Mouse (Mus musculus) 3T3-L1 (cell line): ENCODE data around the gene Phf21a.

Source experiments
- DNase-seq: peaks from one replicate; pipeline ENCODE4 v3.0.0-alpha.2; 2015; ENCODE audit warnings: low read depth, low spot score

Gene Phf21a

DNA sequence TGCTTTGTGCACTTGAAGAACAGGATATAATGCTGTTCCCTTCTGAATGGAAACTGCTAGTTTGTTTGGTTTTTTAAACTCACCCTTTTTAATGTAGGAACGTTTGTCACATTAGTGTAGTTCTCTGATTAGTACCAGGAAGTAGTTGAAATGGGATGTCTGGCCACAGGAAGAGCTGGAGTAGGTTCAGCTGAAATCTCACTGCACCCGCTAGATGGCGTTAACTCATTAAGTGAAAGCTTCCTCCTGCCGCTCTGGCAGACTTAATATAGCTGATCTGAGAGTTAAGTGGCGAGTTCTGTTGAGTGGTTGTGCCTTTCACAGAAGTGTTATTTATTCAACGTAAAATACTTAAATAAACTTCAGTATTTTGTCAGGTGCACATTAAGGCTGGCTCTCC, 203.5 kb downstream of the Phf21a start:
- DNase-seq, result peak; percentile 40

DNA sequence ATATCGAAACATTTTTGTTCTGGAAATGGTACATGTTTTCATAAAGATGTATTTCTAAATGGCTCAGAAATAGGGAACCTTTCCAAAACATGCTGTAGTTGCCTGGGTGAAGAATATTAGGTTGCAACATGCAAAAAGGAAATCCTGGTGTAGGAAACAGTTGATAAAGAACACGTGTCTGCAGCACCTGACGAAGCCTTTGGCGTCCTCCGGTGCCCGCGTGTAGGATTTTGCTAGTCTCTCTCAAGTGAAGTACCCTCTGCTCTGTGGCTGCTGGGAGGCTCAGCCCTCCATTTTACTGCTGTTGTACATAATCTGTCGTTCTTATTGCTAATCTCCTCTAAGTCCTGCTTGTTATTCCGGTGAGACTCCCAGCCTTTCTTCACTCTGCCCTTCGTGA, 207.0 kb downstream of the Phf21a start:
- peak; percentile 35 for DNase-seq

DNA sequence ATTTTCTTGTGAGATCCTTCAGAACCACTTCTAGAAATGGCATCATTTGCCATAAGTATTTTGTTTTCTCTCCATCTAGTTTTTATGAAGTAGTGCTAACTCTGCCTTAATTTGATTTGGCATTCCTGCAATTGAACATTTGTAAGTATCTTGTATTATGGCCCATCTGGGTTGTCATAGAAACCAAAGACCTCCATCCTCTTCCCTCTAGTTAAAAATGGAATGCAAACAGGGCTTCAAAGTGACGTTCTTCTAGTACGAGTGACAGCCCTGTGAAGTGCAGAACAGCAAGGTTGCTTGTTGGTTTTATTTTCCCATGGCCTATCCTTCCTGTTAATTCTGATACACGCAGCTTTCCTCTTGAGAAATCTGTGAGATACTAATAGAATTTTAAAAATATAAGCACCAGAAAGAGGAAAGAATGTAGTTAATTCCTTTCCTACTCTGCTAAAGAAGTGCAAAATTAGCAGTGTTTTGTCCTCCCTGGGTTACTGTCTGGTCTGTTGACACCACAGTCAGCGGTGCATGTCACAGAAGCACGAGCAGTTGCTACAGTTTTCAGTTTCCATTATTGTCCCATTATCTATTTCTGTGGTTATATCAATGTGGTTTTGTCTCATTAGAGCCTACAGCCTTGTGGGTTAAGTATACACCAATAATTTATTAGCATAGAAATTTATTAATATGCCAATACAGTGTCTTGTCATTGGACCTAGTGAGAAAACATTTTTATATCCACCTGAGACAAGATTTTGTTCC, 209.1 kb downstream of the Phf21a start:
- no peak for DNase-seq

DNA sequence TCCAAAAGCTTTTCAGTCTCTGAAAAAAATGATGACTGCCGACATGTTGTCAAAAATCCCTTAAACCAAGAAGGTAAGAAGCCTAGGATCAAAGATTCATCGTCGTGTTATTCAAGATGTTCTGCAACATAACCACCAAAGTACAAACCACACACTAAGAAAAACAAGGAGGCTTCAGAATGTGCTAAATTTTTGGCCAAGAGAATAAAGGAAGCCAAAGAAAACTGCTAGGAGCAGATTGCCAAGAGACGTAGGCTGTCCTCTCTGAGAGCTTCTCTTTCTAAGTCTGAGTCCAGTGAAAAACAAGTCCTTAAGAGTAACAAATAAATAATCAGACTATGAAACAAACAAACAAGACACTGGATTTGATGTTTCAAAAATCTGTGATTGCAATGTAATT, 219.6 kb downstream of the Phf21a start:
- DNase-seq, result no peak

DNA sequence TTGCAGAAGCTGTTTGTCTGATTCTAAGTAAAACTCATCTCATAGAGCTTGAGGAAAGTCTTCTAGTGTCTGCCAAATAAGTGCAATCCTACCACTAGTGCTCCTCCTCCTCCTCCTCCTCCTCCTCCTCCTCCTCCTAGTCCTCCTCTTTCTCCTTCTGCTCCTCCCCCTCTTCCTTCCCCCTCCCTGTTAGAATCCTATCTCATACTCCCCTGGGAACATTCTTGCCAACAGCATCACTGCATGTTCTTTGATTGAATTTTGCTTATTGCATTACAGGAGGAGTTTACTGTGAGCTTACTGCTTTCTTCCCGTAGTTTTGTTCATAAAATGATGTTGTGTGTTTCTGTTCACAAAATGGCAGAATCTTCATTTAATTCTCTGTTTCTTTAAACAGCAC, 221.1 kb downstream of the Phf21a start:
- no peak for DNase-seq

DNA sequence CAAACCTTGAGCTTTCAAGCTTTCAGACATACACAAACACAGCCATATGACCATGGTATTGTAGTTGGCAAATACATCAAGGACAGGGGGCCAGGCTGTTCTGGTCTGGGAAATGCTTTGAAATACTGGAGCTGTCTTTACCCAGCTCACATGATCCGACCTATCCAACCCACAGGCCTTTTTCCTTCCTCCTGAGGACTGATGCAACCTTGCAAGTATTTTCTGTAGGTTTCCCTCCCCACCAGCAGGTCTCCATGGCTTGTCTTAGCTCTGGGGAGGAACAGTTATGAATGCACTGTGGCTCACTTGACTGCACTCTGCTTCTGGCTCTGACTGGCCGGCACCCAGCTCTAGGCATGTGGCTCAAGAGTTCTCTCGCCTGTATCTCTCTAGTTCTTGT, 223.7 kb downstream of the Phf21a start:
- peak; percentile 12 for DNase-seq

DNA sequence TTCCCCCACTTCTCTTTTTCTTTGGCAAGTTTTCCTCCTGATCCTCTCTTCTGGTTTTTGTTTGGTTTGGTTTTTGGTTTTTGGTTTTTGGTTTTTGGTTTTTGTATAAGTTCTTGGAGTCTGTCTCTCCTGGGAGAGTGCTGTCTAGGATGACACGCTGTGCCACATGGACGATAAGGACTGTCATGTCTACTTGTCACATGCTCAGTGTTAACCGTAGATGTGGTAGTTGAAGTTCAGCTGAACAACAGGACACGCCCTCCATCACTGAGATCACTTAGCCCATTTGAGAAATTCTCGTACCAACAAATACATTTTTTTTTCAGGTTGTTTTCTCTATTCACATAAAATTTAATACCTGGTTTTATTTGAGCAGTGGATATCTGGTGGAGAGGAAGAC, 224.3 kb downstream of the Phf21a start:
- no peak for DNase-seq

DNA sequence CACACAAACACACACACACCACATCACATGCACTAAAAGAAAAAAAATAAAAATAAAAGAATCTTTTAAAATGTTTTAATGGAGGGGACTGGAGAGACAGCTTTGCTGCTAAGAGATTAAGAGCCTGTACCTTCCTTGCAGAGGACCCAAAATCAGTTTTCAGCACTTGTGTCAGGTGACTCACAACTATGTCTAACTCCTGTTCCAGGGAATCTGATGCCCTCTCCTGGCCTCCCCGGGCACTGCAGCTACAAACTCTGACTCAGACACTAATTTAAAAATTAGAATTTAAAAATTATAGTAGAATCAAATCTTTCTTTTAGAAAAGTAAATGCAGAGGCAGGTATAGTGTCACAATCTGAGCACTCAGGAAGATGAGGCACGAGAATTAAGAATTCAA, 229.8 kb downstream of the Phf21a start:
- DNase-seq, result peak; percentile 66

DNA sequence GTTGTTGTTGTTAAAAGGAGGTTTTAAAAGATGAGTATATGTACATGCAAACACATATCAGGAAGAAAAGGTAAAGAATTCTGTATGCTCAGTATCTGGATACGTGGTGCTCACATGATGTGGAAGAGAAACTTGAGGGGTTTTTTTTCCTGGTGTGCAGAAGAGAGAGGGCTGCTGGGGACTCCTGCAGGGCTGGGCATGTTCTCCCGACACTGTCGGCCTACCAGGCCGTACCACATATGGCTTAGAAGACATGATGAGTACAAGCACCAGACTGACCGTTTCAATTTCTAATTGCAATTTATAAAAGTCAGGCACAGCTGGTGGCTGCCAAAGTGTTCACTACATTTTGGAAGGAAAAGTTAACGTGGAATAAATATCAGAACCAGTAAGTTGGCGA, 232.8 kb downstream of the Phf21a start:
- DNase-seq, result no peak

DNA sequence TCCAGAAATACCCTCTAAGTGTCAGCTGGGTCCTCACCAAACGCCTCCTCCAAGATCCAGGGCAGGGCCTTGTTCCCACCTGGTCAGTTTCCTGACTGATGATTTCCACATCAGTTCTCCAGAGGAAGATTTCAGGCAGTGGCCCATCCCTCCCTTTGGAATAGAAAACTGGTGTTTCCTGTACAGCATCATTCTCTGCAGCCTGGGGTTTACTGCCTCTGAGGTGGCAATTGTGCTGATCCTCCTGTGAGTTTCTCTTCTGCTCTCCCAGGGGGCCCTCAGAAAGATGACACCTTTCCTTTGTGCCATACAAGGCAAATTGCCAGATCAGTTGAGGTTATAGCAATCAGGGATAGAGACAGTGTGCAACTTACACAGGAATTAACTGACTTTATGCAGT, 233.3 kb downstream of the Phf21a start:
- no peak for DNase-seq

DNA sequence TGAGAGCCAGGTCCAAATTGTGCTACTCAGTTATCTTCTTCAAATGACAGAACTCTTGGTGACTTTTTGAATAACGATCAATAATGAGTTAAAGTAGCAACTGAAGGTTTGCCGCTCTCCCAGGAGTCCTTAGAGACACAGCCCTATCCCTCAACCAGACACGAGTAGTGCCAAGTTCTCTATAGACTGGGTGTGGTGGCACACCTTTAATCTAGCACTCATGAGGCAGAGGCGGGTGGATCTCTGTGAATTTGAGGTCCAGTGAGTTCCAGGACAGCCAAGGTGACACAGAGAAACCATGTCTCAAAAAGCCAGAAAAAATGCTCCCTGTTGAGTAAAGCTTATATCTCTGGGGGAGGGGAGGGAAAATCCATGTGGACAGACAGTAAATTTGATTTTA, 234.7 kb downstream of the Phf21a start:
- no peak for DNase-seq

DNA sequence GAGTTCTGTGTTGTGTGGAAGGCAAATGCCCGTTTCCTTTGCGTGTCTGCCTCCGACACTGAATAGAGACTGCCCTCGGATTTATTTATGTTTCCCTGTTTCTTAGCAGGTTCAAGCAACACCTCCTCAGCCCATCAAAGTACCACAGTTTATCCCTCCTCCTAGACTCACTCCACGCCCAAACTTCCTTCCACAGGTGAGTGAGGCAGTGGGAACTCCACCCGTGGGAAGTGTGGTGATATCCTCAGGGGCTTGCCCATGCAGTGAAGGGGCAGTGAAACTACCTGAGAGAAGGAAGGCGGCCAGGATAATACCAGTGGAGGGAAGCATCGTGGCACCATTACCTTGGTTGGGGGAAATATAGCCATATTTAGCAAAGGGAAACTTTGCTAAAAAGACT, 235.3 kb downstream of the Phf21a start:
- no peak for DNase-seq

DNA sequence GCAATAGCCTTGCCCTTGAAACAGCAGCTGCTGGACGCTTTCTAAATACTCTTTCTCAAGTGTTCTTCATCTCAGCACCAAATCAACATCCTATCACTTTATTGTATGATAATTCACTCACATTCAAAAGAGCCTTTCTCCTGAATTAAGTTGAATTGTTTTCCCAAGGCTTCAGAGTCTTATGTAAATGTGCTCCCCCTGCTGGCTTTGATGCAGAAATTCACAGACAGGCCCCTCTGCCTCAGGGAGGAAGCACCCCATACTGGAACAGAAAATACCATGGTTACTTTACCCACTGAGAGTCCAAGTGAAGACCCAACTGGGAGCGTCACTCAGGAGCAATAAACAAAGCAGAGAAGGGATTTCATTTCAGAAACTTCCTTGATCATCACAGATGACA, 237.9 kb downstream of the Phf21a start:
- peak; percentile 71 for DNase-seq

DNA sequence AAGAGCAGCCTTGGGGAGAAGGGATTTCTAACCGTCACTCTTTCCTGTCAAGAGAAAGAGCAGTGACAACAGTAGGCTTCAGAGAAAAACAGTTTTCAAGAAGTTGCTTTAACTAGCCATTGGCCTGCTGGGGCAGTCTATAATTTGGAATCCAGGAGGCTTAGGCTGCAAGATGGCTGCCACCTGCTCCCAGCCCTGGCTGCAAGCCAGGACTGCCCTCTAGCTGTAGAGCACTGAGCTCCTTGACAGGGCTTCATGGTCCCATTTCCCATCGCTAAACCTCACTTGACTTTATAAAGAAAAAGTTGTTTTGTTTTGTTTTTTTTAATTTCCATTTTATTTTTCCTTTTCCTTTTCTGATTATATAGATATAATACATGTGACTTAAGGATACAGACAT, 238.5 kb downstream of the Phf21a start:
- peak; percentile 9 for DNase-seq

DNA sequence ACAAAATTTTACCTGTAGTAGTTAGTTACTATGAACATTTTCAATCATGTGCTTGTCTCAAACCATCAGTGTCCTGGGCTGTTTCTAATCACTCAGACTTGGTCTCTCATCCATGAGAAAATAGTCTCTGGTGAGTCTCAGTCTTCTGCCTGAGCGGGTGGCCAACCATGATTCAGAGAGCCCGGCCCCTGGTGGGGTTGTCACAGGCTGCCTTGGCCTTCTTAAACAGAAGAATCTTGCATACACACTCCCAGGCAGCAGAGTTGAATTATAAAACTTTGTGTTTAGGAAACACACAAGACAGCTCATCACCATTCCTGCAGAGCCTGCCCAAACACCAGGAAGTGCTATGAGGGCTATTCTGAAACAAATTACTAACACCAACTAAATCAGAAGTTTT, 239.0 kb downstream of the Phf21a start:
- DNase-seq, result no peak

DNA sequence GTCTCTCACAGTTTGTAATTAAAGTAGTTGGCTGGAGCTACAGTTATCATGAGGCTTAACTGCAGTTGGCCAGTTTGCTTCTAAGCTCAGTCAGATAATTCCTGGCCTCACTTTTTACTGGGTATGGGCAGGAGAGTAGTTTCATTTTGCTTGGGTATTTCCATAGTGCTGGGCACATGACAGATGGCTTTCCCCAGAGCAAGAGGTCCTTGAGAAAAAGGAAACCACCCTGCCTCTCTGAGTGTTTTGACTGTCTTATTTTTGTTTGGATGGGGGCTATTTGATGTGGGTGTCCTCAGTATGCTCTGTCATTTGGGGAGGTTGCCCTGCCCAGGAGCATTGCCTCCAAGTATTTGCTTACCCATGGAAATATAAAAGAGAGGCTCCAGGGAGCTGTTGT, 249.5 kb downstream of the Phf21a start:
- no peak for DNase-seq

DNA sequence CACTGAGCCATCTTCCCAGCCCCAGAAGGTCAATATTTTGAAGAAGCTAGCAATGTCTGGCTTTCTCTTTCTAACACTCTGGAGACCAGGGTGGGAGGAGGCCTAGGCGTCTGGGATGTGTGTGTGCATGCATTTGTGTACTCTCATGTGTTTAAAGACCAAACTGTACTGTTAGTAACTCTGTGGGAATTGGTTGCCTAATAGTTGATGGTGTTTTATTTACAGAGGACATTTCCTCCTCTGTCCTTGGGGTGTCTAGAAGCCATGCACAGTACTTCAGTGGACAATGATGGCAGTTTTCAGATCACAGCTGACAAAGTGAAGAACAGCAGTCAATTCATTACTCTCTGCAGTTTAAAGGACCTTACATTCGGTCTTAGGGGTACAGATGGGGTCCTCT, 254.3 kb downstream of the Phf21a start:
- no peak for DNase-seq

DNA sequence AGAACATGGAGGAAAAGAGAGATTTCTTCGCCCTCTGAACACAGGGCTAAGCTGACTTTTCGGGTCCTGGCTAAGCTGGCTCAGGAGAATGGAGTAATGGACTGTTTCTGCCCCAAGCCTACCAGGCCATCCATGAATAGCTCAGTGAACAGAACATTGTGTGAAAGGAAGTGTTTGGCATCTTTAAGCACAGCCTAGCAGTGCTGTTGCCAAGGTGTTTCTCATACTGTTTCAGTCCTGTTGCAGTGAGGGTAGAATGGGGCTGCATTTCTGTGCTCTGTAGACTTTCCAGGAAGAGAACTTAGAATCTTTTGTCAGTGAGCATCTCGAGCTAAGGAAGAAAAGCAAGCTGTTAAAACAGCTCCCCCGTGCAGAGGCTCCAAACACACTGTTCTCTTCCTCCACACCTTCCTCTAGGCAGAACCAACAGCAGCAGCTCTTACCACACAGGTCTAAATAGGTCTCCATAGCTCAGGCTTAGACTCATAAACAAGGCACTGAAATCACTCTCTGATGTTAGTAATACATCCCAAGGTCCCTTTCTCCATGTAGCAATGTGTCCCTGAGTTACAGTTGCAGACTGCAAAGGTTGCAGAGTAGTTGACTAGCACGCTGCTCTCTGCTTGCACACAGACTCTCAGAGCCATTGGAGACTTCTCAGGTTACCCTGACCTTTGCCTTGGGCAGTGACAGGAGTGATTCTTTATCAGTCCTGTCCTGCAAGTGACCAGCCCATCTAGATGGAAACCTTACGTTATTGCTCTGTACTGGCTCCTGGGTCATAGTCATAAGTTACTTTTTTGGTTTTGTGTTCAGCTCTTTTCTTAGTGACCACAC, 256.9 kb downstream of the Phf21a start:
- DNase-seq, result no peak

DNA sequence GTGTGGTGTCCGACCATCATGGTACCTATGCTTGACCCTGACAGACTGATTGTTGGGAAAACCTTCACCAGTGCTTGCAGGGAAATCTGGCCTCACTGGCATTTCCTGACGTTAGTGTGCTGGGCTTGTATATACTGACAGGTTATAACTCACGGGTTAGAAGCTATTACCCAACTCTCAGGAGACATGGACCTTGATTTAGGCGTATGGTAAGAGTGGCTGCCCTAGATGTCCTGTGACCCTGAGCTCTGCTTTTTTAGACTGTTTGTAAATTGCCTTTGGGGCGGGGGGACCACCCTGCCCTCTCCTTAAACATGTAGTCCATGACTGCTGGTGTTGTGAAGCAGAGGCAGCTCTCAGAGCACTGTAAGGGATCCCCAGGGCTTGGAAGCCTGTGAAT, 257.8 kb downstream of the Phf21a start:
- DNase-seq, result no peak

DNA sequence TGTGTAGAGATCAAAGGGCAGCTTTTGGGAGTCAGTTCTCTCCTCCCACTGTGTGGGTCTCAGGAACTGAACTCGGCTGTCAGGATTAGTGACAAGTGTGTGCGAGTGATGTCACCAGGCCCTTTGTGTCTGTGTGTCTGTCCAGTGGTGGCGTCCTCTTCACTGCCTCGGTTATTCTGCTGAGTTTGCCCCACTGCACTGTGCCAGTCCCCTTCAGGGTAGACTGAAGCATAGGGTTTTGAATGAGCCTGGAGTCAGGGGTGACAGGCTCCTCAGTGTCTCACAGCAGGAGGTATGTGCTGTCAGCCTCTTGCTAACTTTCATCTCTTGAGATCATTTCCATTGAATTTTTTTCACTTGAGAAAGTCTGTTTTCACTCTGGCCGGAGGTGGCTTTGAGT, 260.5 kb downstream of the Phf21a start:
- DNase-seq, result no peak

DNA sequence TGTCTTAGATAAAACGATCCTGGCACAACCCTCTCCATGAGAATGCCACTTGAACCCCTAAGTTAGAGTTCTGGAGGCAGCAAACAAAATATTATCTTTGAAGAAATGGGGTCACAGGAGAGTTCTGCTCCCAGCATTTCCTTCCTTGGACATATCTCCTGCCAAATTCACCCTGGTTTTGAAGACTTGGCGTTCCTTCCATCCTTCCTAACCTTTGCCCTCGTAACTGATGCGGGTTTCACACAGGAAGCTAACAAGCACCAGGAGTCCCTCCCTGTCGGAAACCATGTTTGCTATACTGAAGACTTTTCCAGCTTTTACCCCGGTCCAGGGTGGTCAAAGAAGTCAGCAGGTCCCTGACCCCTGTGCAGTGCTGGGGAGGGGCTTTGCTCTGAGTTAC, 261.3 kb downstream of the Phf21a start:
- no peak for DNase-seq

DNA sequence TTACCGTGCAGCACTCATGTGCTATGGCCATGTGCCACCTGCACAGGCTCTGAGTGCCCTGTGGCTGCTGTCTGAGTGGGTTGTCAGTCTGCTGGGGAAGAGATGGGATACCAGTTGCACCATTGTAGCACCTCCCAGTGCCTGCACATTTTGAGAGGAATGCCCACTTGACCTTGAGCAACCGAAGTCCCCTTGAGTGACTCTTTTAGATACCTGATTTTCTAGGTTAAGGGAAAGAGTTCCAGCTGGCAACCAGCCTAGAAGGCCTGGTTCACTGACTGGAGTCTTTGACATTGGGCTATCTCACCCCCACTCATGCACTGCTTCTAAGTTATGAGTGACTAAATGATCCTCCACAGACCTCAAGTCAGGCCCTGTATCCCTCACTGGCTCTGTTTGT, 266.4 kb downstream of the Phf21a start:
- no peak for DNase-seq

DNA sequence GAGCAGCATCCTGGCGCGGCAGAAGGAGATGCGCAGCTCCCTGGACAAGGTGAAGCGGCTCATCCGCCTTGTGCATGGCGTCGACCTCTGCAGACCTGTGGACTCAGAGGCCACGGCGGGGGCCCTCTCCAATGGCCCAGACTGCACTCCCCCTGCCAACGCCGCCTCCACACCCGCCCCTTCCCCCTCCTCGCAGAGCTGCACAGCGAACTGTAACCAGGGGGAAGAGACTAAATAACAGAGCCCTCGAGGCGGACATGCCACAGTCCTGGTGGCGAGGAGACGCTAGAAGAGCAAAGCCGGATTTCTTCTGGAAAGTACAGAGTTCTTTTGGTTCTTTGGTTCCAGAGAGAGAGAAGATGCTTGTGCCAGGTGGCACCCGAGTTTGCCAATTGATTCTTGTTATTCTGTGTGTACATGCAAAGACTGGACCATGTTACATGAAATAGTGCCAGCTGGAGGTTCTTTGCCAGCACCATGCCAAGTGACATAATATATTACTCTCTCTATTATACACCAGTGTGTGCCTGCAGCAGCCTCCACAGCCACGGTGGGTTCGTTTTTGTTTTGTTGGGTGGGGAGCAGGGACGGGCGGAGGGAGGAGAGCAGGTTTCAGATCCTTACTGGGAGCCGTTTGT, 267.4 kb downstream of the Phf21a start:
- DNase-seq, result no peak
